Mouse (Mus musculus): Measurements from ENCODE around the gene Csmd2. TPM values are rescaled to one million over a fixed set of nuclear protein-coding genes. Genes with fewer than 3 reads are reported as not detected.
"Not testable (repeated sequence)": the region's sequence is repeated elsewhere in the genome, so short reads cannot be mapped to it uniquely, and the experiment has no call there.

Gene Csmd2
- total and polyA plus RNA-seq, 2 experiments from 2014 or later: 9.1 to 48.2 TPM

GRCm38 (mm10) chr4:128048716-128049115, 61.1 kb downstream of the Csmd2 start:
- Histone ChIP-seq H3K36me3 (ENCODE audit: insufficient read depth, low read length) (no peaks in the 10 kb centered on the region), H3K4me3 (ENCODE audit: low read depth, low read length) (no peak overlapping the region), H3K27me3 (ENCODE audit: insufficient read depth, low read length) (no peaks in the 10 kb centered on the region), H3K4me1 (ENCODE audit: insufficient read depth, low read length) (peaks cover 3% of the 10 kb centered on the region; the same call in 1 of the 2 replicates), H3K27ac (ENCODE audit: low read depth, low read length) (no peak overlapping the region), H3K9ac (replicated peaks; ENCODE audit: low read length, poor library complexity, severe bottlenecking) (no peak overlapping the region), H3K4me2 (ENCODE audit: low read depth, low read length, poor library complexity, severe bottlenecking) (no peak overlapping the region), H3K9me3 (ENCODE audit: low read length) (no peaks in the 10 kb centered on the region)
- no peak for DNase-seq (ENCODE audit: low spot score)
- TF ChIP-seq CTCF (IDR thresholded peaks at IDR 0.05): no peak
- no peak for ATAC-seq (ENCODE audit: low FRiP score)
- WGBS: 82% methylated on average over 1 of the region's 1 CpGs

- no peak for TF ChIP-seq CTCF (IDR thresholded peaks at IDR 0.05)
- no peaks in the 10 kb centered on the region for H3K4me1 ChIP-seq (ENCODE audit: insufficient read depth, low read length)
- H3K4me3 ChIP-seq (ENCODE audit: low read depth, low read length): no peak overlapping the region
- H3K27ac ChIP-seq (ENCODE audit: low read depth, low read length): no peak overlapping the region
- no peaks in the 10 kb centered on the region for H3K36me3 ChIP-seq (ENCODE audit: insufficient read depth, low read length)
- H3K9me3 ChIP-seq (ENCODE audit: low read length): no peaks in the 10 kb centered on the region
- no peaks in the 10 kb centered on the region for H3K27me3 ChIP-seq (ENCODE audit: insufficient read depth, low read length)
- H3K9ac ChIP-seq (replicated peaks; ENCODE audit: low read length, poor library complexity, severe bottlenecking): no peak overlapping the region
- DNase-seq (ENCODE audit: low spot score) (no peak), ATAC-seq (ENCODE audit: low FRiP score) (no peak)
- H3K4me2 ChIP-seq (ENCODE audit: low read depth, low read length, poor library complexity, severe bottlenecking): no peak overlapping the region
- 65% methylated on average over 8 of the region's 8 CpGs for WGBS
Measured at GRCm38 (mm10) chr4:128052701-128053100, 65.0 kb downstream of the Csmd2 start.

- H3K4me2 ChIP-seq (ENCODE audit: low read depth, low read length, poor library complexity, severe bottlenecking); H3K27me3 ChIP-seq (ENCODE audit: insufficient read depth, low read length); H3K4me3 ChIP-seq (ENCODE audit: low read depth, low read length); H3K36me3 ChIP-seq (ENCODE audit: insufficient read depth, low read length); H3K9me3 ChIP-seq (ENCODE audit: low read length); ATAC-seq (ENCODE audit: low FRiP score); DNase-seq (ENCODE audit: low spot score); H3K9ac ChIP-seq (replicated peaks; ENCODE audit: low read length, poor library complexity, severe bottlenecking); H3K4me1 ChIP-seq (ENCODE audit: insufficient read depth, low read length); H3K27ac ChIP-seq (ENCODE audit: low read depth, low read length): not testable (repeated sequence)
- 81% methylated on average over 2 of the region's 2 CpGs for WGBS
Measured at GRCm38 (mm10) chr4:128061274-128061673, 73.6 kb downstream of the Csmd2 start.

GRCm38 (mm10) chr4:128067189-128067588, 79.5 kb downstream of the Csmd2 start:
- TF ChIP-seq CTCF (IDR thresholded peaks at IDR 0.05): no peak
- Histone ChIP-seq H3K27me3 (ENCODE audit: insufficient read depth, low read length) (no peaks in the 10 kb centered on the region), H3K4me2 (ENCODE audit: low read depth, low read length, poor library complexity, severe bottlenecking) (no peak overlapping the region), H3K9ac (replicated peaks; ENCODE audit: low read length, poor library complexity, severe bottlenecking) (no peak overlapping the region), H3K27ac (ENCODE audit: low read depth, low read length) (no peak overlapping the region), H3K4me3 (ENCODE audit: low read depth, low read length) (no peak overlapping the region), H3K4me1 (ENCODE audit: insufficient read depth, low read length) (no peaks in the 10 kb centered on the region), H3K9me3 (ENCODE audit: low read length) (no peaks in the 10 kb centered on the region), H3K36me3 (ENCODE audit: insufficient read depth, low read length) (no peaks in the 10 kb centered on the region)
- 73% methylated on average over 9 of the region's 9 CpGs for WGBS
- ATAC-seq (ENCODE audit: low FRiP score) (no peak), DNase-seq (ENCODE audit: low spot score) (no peak)

- ATAC-seq (ENCODE audit: low FRiP score): no peak
- Histone ChIP-seq H3K4me3 (ENCODE audit: low read depth, low read length) (no peak overlapping the region), H3K36me3 (ENCODE audit: insufficient read depth, low read length) (no peaks in the 10 kb centered on the region), H3K4me2 (ENCODE audit: low read depth, low read length, poor library complexity, severe bottlenecking) (no peak overlapping the region), H3K9me3 (ENCODE audit: low read length) (no peaks in the 10 kb centered on the region), H3K27me3 (ENCODE audit: insufficient read depth, low read length) (no peaks in the 10 kb centered on the region), H3K4me1 (ENCODE audit: insufficient read depth, low read length) (peaks cover 4% of the 10 kb centered on the region; the same call in 1 of the 2 replicates), H3K9ac (replicated peaks; ENCODE audit: low read length, poor library complexity, severe bottlenecking) (no peak overlapping the region), H3K27ac (ENCODE audit: low read depth, low read length) (no peak overlapping the region)
- DNase-seq (ENCODE audit: low spot score): no peak
- 83% methylated on average over 3 of the region's 3 CpGs for WGBS
- no peak for TF ChIP-seq CTCF (IDR thresholded peaks at IDR 0.05)
Measured at GRCm38 (mm10) chr4:128084466-128084865, 96.8 kb downstream of the Csmd2 start.

GRCm38 (mm10) chr4:128085096-128085495, 97.4 kb downstream of the Csmd2 start:
- TF ChIP-seq CTCF (IDR thresholded peaks at IDR 0.05): no peak
- Histone ChIP-seq H3K36me3 (ENCODE audit: insufficient read depth, low read length) (no peaks in the 10 kb centered on the region), H3K9me3 (ENCODE audit: low read length) (no peaks in the 10 kb centered on the region), H3K4me1 (ENCODE audit: insufficient read depth, low read length) (peaks cover 4% of the 10 kb centered on the region; the same call in 1 of the 2 replicates), H3K27me3 (ENCODE audit: insufficient read depth, low read length) (no peaks in the 10 kb centered on the region), H3K4me2 (ENCODE audit: low read depth, low read length, poor library complexity, severe bottlenecking) (no peak overlapping the region), H3K27ac (ENCODE audit: low read depth, low read length) (no peak overlapping the region), H3K4me3 (ENCODE audit: low read depth, low read length) (no peak overlapping the region), H3K9ac (replicated peaks; ENCODE audit: low read length, poor library complexity, severe bottlenecking) (no peak overlapping the region)
- ATAC-seq (ENCODE audit: low FRiP score) (no peak), DNase-seq (ENCODE audit: low spot score) (no peak)
- 75% methylated on average over 8 of the region's 8 CpGs for WGBS

Data from midbrain, postnatal 0 days (tissue).